Mouse (Mus musculus): ENCODE measurements around the gene Aox1. TPM values are rescaled to one million over a fixed set of nuclear protein-coding genes. Genes with fewer than 3 reads are reported as not detected.
A peak's percentile ranks its signal among the peaks of the same experiment; 100 is the strongest.
"Not testable (repeated sequence)": the region's sequence is repeated elsewhere in the genome, so short reads cannot be mapped to it uniquely, and the experiment has no call there.

Gene Aox1
- total and polyA plus RNA-seq, 3 experiments = 0.16 TPM; not detected in 2

DNA sequence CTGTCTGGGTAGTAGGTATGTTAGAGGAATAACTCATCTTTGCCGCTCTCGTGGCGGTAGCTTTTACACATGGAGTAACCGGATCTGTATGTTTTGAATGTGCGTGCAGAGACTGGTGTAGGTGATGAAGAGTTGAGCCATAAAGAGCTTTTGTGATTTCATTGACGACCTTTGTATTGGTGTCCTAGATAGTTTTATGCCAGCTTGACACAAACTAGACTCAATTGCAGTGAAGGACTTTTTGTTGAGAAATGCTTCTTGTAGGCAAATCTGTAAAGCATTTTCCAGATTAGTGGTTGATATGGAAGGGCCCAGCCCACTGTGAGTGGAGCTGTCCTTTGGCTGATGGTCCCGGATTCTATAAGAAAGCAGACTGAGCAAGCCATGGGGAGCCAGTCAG lies 10.9 kb upstream of the Aox1 start, which contains the start of gene Kctd18:
Gene Kctd18 (minus strand): TSS at position 101 of the 400 bp plus-strand sequence.
- H3K9me3 ChIP-seq (replicated peaks) = no peaks in the 10 kb centered on the region
- TF ChIP-seq CTCF (IDR thresholded peaks at IDR 0.05; ENCODE audit: low read depth, low read length) (no peak), GATA2 (IDR thresholded peaks at IDR 0.05; ENCODE audit: borderline replicate concordance, low read depth, low read length) (no peak), POLR2AphosphoS5 (IDR thresholded peaks at IDR 0.05; ENCODE audit: insufficient replicate concordance, low read depth, low read length) (no peak), TAL1 (conservative IDR thresholded peaks at IDR 0.05; ENCODE audit: low read depth, low read length) (no peak), GATA1 (IDR thresholded peaks at IDR 0.05; ENCODE audit: borderline replicate concordance, low read length) (no peak)
- no peaks in the 10 kb centered on the region for H3K27me3 ChIP-seq (ENCODE audit: insufficient read depth, low read length)
- ATAC-seq (ENCODE audit: extremely low read depth, insufficient number of reproducible peaks, low FRiP score, poor library complexity, severe bottlenecking) (no peak), DNase-seq (ENCODE audit: low spot score) (no peak)
- H3K36me3 ChIP-seq (replicated peaks) = peaks cover 83% of the 10 kb centered on the region
- no peak within 1 kb of the TSS for H3K4me3 ChIP-seq (ENCODE audit: low read depth, low read length)
- H3K4me1 ChIP-seq (ENCODE audit: insufficient read depth, low read depth, low read length) = no peaks in the 10 kb centered on the region

DNA sequence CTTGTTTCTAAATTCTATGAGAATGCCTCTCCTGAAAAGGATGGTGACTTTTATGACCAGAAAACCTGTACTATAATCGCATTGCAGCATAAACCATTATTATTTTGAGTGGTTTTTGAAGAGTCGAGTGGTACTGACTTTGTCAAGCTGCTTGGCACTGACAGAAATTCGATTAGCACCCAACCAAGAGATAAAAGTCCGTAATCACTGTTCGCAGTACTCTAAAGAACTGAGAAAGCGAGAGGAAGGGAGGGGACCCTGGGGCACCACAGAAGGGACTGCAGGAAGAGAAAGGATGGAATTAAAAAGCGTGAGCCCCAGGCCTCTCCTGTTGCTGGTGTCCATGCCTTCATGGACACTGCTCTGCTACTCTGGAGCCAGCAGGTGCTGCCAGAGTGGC lies 2.0 kb upstream of the Aox1 start:
- H3K36me3 ChIP-seq (replicated peaks) = peaks cover 34% of the 10 kb centered on the region
- no peak overlapping the region for H3K4me3 ChIP-seq (ENCODE audit: low read depth, low read length)
- H3K9me3 ChIP-seq (replicated peaks) = no peaks in the 10 kb centered on the region
- DNase-seq (ENCODE audit: low spot score) (no peak), ATAC-seq (ENCODE audit: extremely low read depth, insufficient number of reproducible peaks, low FRiP score, poor library complexity, severe bottlenecking) (no peak)
- TF ChIP-seq POLR2AphosphoS5 (IDR thresholded peaks at IDR 0.05; ENCODE audit: insufficient replicate concordance, low read depth, low read length) (no peak), GATA2 (IDR thresholded peaks at IDR 0.05; ENCODE audit: borderline replicate concordance, low read depth, low read length) (no peak), CTCF (IDR thresholded peaks at IDR 0.05; ENCODE audit: low read depth, low read length) (no peak), TAL1 (conservative IDR thresholded peaks at IDR 0.05; ENCODE audit: low read depth, low read length) (no peak), GATA1 (IDR thresholded peaks at IDR 0.05; ENCODE audit: borderline replicate concordance, low read length) (no peak)
- peaks cover 13% of the 10 kb centered on the region for H3K4me1 ChIP-seq (ENCODE audit: insufficient read depth, low read depth, low read length)
- peaks cover under 1% of the 10 kb centered on the region for H3K27me3 ChIP-seq (ENCODE audit: insufficient read depth, low read length)

DNA sequence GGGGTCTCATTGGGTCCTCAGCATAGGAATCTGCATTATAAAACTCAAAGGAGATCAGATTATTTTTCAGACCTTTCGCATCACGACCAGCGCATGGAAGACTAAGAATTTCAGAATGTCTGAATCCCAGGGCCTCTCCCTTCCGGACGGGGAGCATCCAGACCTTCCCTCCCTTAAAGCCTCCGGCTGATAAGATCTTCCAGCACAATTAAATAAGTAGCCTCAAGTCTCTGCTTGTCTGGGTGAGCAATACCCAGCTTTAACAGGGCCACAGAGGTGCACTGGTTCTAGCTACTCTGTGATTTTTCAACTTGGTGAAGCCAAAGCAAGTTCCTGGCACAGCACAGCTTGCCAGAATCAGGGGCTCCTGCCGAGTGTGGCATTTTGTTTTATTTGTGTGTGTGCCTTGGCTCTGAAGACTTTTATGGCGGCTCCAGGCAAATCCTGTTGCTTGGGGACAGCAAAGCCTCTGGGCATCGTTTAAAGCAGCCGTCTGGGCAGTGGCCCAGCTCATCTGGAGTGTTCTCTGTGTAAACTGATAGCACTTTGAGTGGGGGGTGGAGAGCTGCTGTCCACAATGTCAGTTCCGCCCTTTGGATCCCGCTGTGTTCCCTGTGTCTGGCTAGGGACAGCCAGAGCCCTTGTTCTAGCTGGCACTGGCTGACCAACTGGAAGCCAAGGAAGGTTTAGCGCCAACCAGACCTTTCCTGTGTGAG lies 583 bp downstream of the Aox1 start:
- no peaks in the 10 kb centered on the region for H3K9me3 ChIP-seq (replicated peaks)
- peaks cover 11% of the 10 kb centered on the region for H3K27me3 ChIP-seq (ENCODE audit: insufficient read depth, low read length)
- DNase-seq (ENCODE audit: low spot score) = no peak
- H3K4me3 ChIP-seq (ENCODE audit: low read depth, low read length) = no peak overlapping the region; the same call in 1 of the 2 replicates
- no peak for ATAC-seq (ENCODE audit: extremely low read depth, insufficient number of reproducible peaks, low FRiP score, poor library complexity, severe bottlenecking)
- TF ChIP-seq TAL1 (conservative IDR thresholded peaks at IDR 0.05; ENCODE audit: low read depth, low read length) (no peak), GATA2 (IDR thresholded peaks at IDR 0.05; ENCODE audit: borderline replicate concordance, low read depth, low read length) (no peak), POLR2AphosphoS5 (IDR thresholded peaks at IDR 0.05; ENCODE audit: insufficient replicate concordance, low read depth, low read length) (no peak), GATA1 (IDR thresholded peaks at IDR 0.05; ENCODE audit: borderline replicate concordance, low read length) (no peak), CTCF (IDR thresholded peaks at IDR 0.05; ENCODE audit: low read depth, low read length) (no peak)
- peaks cover 13% of the 10 kb centered on the region for H3K36me3 ChIP-seq (replicated peaks)
- H3K4me1 ChIP-seq (ENCODE audit: insufficient read depth, low read depth, low read length) = peaks cover 13% of the 10 kb centered on the region

DNA sequence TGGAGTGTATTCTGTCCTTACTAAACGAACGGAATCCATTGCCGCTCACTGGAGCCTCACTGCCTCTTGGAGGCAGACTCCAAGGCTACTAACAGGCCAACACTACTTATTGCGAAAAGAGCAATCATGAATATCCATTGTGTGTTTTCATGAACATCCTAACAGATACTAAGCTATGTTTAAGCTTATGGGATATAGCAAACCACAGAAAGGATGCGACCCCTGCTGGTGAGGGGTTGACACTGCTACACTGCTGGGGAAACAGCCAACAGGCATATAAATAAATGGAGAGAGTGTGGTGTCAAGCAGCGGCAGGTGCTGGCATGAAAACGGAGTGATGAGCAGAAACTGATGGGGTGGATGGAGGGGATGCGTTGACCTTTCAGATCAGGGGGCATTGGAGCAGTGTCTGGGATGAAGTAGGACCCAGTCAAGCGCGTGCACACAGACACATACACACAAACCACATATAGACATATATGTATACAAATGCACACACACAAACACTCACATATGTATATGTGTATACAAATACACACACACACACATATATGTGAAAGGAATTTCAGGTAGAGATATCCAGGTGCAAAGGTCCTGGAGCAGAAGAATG lies 1.5 kb downstream of the Aox1 start:
- Histone ChIP-seq H3K4me3 (ENCODE audit: low read depth, low read length) (no peak overlapping the region), H3K4me1 (ENCODE audit: insufficient read depth, low read depth, low read length) (peaks cover 13% of the 10 kb centered on the region), H3K9me3 (replicated peaks) (no peaks in the 10 kb centered on the region), H3K36me3 (replicated peaks) (peaks cover 10% of the 10 kb centered on the region), H3K27me3 (ENCODE audit: insufficient read depth, low read length) (peaks cover 11% of the 10 kb centered on the region)
- TF ChIP-seq TAL1 (conservative IDR thresholded peaks at IDR 0.05; ENCODE audit: low read depth, low read length) (no peak), CTCF (IDR thresholded peaks at IDR 0.05; ENCODE audit: low read depth, low read length) (peak; percentile 99)
- peak; percentile 52 for DNase-seq (ENCODE audit: low spot score)
- peak; percentile 59; the same call in 1 of the 2 replicates for ATAC-seq (ENCODE audit: extremely low read depth, insufficient number of reproducible peaks, low FRiP score, poor library complexity, severe bottlenecking)

DNA sequence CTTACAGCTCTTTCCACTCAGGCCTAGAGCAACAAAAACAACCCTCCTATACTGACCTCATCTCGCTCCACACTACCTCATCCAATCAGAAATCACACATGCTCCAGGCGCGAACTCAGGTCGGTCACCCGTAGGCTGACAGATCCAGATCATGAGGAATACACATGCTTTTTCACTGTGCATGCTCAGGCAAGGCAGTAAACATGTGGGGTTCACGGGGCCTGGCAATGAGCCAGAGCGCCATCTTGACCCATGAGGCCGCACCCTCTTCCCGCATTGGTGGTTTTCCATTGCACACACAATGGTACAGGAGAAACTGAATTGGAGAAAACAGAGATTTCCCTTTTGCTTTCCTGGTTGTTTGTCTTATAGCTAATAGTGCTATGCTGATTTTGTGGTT lies 7.6 kb downstream of the Aox1 start:
- not testable (repeated sequence) for H3K36me3 ChIP-seq (replicated peaks); H3K4me1 ChIP-seq (ENCODE audit: insufficient read depth, low read depth, low read length); DNase-seq (ENCODE audit: low spot score); ATAC-seq (ENCODE audit: extremely low read depth, insufficient number of reproducible peaks, low FRiP score, poor library complexity, severe bottlenecking); H3K9me3 ChIP-seq (replicated peaks); H3K4me3 ChIP-seq (ENCODE audit: low read depth, low read length)
- peaks cover 17% of the 10 kb centered on the region for H3K27me3 ChIP-seq (ENCODE audit: insufficient read depth, low read length)

DNA sequence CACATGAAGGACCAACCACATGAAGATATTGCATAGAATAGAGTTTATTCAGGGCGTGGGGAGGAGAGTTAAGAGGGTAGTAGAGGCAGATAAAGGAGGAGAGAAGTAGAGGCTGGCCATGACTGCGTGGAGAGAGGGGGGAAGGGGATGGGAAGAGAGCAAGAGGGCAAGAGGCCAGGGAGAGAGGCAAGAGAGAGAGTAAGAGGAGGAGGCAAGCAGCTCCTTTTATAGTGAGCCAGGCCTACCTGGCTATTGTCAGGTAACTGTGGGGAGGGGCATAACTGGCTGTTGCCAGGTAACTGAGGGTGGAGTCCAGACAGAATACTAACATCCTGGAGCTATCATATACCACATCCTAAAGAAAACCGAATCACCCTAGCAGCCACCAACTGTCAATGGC lies 15.3 kb downstream of the Aox1 start:
- Histone ChIP-seq H3K4me3 (ENCODE audit: low read depth, low read length) (no peak overlapping the region), H3K36me3 (replicated peaks) (no peaks in the 10 kb centered on the region), H3K4me1 (ENCODE audit: insufficient read depth, low read depth, low read length) (no peaks in the 10 kb centered on the region), H3K27me3 (ENCODE audit: insufficient read depth, low read length) (peaks cover 30% of the 10 kb centered on the region), H3K9me3 (replicated peaks) (no peaks in the 10 kb centered on the region)
- ATAC-seq (ENCODE audit: extremely low read depth, insufficient number of reproducible peaks, low FRiP score, poor library complexity, severe bottlenecking) (no peak), DNase-seq (ENCODE audit: low spot score) (no peak)
- no peak for TF ChIP-seq GATA1 (IDR thresholded peaks at IDR 0.05; ENCODE audit: borderline replicate concordance, low read length)
- TF ChIP-seq TAL1 (conservative IDR thresholded peaks at IDR 0.05; ENCODE audit: low read depth, low read length) = no peak
- TF ChIP-seq GATA2 (IDR thresholded peaks at IDR 0.05; ENCODE audit: borderline replicate concordance, low read depth, low read length) = no peak
- TF ChIP-seq POLR2AphosphoS5 (IDR thresholded peaks at IDR 0.05; ENCODE audit: insufficient replicate concordance, low read depth, low read length) = no peak
- TF ChIP-seq CTCF (IDR thresholded peaks at IDR 0.05; ENCODE audit: low read depth, low read length) = no peak
